Mouse (Mus musculus) forebrain, embryonic 15.5 days (tissue): ENCODE measurements at regions not wholly inside any gene's neighbourhood (a gene's known extent, or its start where the extent isn't known, plus 50 kb on each side); places are given as distances from the start of the nearest gene placed in this dataset.

Source experiments
- ATAC-seq: fragments of 200-750 bp; cut with Nextera tagmentation; replicated peaks from 2 replicates; pipeline ENCODE4 v1.8.0; 2017; ENCODE audit warnings: mild to moderate bottlenecking, moderate TSS enrichment, moderate library complexity
- H3K27ac ChIP-seq: fragments of 300-500 bp; sonication (generic); replicated peaks from 2 replicates; pipeline ENCODE4 v1.5.1; 2015; ENCODE audit warnings: mild to moderate bottlenecking, inconsistent platforms
- H3K27me3 ChIP-seq: fragments of 300-500 bp; sonication (generic); 2 replicates; pipeline ENCODE4 v1.6.1; 2015; ENCODE audit warnings: inconsistent platforms
- H3K36me3 ChIP-seq: fragments of 300-500 bp; sonication (generic); 2 replicates; pipeline ENCODE4 v1.6.1; 2015; ENCODE audit warnings: mild to moderate bottlenecking, inconsistent platforms
- H3K4me1 ChIP-seq: fragments of 300-500 bp; sonication (generic); 2 replicates; pipeline ENCODE4 v1.6.1; 2015; ENCODE audit warnings: inconsistent platforms
- H3K4me2 ChIP-seq: fragments of 300-500 bp; sonication (generic); replicated peaks from 2 replicates; pipeline ENCODE4 v1.6.1; 2015; ENCODE audit warnings: mild to moderate bottlenecking, inconsistent platforms
- H3K4me3 ChIP-seq: fragments of 300-500 bp; sonication (generic); 2 replicates; pipeline ENCODE4 v1.5.1; 2015; ENCODE audit warnings: mild to moderate bottlenecking, inconsistent platforms
- H3K9ac ChIP-seq: fragments of 300-500 bp; sonication (generic); replicated peaks from 2 replicates; pipeline ENCODE4 v1.6.1; 2015; ENCODE audit warnings: mild to moderate bottlenecking, inconsistent platforms
- H3K9me3 ChIP-seq: fragments of 300-500 bp; sonication (generic); 2 replicates; pipeline ENCODE4 v1.6.1; 2016; ENCODE audit warnings: inconsistent platforms
- WGBS: fragments of 180-500 bp; shearing (Covaris S2); methylation state at CpG from one replicate; pipeline ENCODE4 v1.1.7; 2015; ENCODE audit warnings: mixed read lengths; 5-methylcytosine and 5-hydroxymethylcytosine counted together

DNA sequence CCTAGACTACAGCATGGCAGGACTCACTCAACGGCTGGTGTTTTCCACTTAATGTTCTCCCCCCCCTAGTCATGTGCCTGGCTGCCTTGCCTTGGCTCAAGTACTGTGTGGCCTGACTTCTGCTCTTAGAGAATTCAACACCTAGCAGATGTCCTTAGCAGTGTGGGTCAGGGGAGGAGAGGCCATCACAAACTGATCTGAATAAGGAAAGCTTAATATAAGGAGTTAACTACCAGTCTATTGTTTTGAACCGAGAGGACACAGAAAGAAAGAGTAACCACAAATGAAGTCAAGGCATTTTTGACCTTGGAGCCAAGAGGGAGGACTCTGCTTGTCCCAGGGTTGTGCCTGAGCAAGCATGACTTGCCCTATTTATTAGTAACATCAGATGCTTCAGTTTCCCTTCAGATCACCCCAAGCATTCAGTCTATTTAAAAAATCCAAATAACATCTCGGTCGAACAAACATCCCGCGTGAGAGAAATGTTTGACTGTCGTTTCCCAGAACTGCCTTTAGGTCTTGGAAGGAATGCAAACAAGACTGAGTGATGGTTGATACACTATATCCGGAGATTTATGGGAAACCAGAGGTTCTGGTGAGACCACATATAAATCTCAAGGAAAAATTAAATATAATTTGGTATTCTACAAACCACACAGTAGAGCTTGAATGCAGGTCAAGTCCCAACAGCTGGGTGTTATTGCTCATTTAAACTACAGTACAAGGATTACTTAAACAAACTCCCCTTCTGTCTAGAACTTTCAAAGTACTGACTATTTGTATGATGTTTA, 58.0 kb upstream of the Map4k3 start:
- no peaks in the 10 kb centered on the region for H3K9me3 ChIP-seq
- no peak overlapping the region for H3K4me3 ChIP-seq
- H3K4me1 ChIP-seq: no peaks in the 10 kb centered on the region
- 76% methylated on average over 8 of the region's 8 CpGs for WGBS
- H3K4me2 ChIP-seq: no peak overlapping the region
- H3K27ac ChIP-seq: no peak overlapping the region
- no peak for ATAC-seq
- H3K27me3 ChIP-seq: no peaks in the 10 kb centered on the region
- no peaks in the 10 kb centered on the region for H3K36me3 ChIP-seq
- H3K9ac ChIP-seq: no peak overlapping the region

DNA sequence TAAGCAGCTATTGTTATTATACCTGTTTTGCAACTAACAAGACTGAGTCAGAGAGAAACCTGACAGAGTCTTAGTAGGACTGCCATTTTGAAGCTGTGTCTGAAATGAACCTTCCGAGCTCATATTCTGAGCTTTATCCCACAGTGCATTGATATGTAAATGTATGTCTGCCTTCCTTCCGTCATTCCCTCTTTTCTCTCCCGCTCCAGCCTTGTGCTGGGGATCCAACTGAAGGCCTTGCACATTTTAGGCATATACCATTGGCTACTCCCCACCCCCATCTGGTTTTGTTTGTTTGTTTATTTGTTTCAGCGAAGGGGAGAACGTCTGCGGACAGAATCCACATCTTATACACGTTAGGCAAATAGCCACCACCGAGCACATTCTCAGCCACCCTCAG, 57.2 kb upstream of the Map4k3 start:
- no peak for ATAC-seq
- WGBS: 58% methylated on average over 8 of the region's 8 CpGs

DNA sequence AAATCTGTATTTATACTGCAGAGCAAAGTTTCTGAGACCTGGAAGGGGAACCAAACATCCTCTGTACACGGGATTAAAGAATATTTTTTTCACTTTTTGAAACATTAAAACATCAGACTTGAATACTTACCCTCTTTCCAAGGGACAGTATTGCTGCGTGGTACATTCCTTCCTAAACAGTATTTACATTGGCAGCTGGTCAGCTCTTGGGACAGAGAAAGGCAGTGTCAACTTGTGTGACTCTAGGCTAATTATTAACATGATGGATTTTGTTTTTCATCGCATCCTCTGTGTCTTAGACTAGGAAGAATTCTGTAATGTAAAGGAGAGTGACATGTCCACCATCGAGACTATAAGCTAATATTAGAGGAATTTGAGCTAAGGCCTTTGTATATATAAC, 56.8 kb upstream of the Map4k3 start:
- H3K27me3 ChIP-seq: no peaks in the 10 kb centered on the region
- no peak for ATAC-seq
- WGBS: 76% methylated on average over 4 of the region's 4 CpGs

More for the DNA sequence above, 57.2 kb upstream of the Map4k3 start:
- Histone ChIP-seq H3K27ac (no peak overlapping the region), H3K9me3 (no peaks in the 10 kb centered on the region), H3K4me3 (no peak overlapping the region), H3K4me2 (no peak overlapping the region), H3K27me3 (no peaks in the 10 kb centered on the region), H3K4me1 (no peaks in the 10 kb centered on the region), H3K9ac (no peak overlapping the region), H3K36me3 (no peaks in the 10 kb centered on the region)

DNA sequence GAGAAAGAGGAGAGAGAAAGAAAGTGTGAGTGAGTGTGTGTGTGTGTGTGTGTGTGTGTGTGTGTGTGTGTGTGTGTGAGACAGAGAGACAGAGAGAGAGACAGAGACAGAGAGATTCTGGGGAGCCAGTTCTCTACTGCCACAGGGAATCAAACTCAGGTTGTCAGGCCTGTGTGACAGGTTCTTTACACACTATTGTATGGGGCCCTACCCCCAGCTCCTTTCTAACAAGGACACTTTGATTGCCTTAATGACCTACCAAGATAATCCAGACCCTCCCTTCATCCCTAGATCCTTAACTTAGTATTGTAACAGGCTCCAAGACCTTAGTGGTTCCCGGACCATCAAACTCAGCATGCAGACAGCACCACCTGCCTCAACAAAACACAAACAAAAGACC, 53.9 kb upstream of the Map4k3 start:
- Histone ChIP-seq H3K27me3 (no peaks in the 10 kb centered on the region), H3K36me3 (no peaks in the 10 kb centered on the region), H3K4me1 (no peaks in the 10 kb centered on the region), H3K4me2 (no peak overlapping the region), H3K9ac (no peak overlapping the region), H3K9me3 (no peaks in the 10 kb centered on the region), H3K4me3 (no peak overlapping the region), H3K27ac (no peak overlapping the region)
- ATAC-seq: no peak
- WGBS: 11% methylated on average over 1 of the region's 1 CpGs

More for the DNA sequence above, 56.8 kb upstream of the Map4k3 start:
- H3K9me3 ChIP-seq: no peaks in the 10 kb centered on the region
- no peaks in the 10 kb centered on the region for H3K36me3 ChIP-seq
- no peak overlapping the region for H3K4me3 ChIP-seq
- H3K9ac ChIP-seq: no peak overlapping the region
- no peaks in the 10 kb centered on the region for H3K4me1 ChIP-seq
- H3K4me2 ChIP-seq: no peak overlapping the region
- no peak overlapping the region for H3K27ac ChIP-seq

DNA sequence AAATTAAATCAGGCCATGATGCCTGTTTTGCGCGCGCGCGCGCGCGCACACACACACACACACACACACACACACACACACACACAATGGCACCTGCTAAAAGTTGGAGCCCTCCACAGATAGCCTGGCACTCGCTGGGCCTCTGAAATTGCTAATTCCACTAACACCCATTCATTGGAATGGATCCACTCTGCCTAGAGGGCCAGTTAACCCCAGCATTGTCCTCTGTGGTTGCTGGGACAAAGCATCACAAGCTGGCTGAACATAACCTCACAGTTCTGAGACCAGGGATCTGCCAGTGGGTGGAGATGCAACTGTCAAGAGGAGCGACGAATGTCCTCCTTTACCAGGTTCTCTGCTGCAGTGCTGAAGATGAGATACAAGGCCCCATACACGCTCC, 53.3 kb upstream of the Map4k3 start:
- WGBS: 91% methylated on average over 12 of the region's 12 CpGs
- no peak overlapping the region for H3K27ac ChIP-seq
- no peak for ATAC-seq

DNA sequence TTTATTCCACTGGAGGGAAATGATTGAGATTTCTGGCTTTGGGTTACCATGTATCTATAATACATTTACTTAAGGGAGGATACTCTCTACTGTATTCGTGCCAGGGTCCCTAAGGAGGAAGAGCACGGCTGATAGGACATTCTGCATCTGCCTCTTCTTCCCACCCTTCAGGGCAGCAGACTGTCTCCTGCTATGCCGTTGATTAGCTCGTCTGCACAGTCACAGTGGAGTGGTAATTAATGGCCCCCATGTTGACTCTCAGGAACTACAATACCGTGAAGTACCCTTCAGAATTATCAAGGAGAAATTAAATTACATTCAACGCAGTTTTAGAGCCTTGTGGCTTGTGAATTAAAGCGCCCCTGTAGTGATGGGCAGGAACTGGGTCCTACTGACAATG, 52.0 kb upstream of the Map4k3 start:
- H3K27ac ChIP-seq: peak overlapping the region; percentile 5; the same call in 1 of the 2 replicates
- no peaks in the 10 kb centered on the region for H3K36me3 ChIP-seq
- ATAC-seq: no peak
- no peaks in the 10 kb centered on the region for H3K27me3 ChIP-seq
- no peak overlapping the region for H3K4me3 ChIP-seq
- no peaks in the 10 kb centered on the region for H3K9me3 ChIP-seq
- H3K9ac ChIP-seq: no peak overlapping the region
- WGBS: 55% methylated on average over 7 of the region's 7 CpGs
- no peak overlapping the region for H3K4me2 ChIP-seq
- no peaks in the 10 kb centered on the region for H3K4me1 ChIP-seq

More for the DNA sequence above, 53.3 kb upstream of the Map4k3 start:
- H3K4me3 ChIP-seq: no peak overlapping the region
- H3K27me3 ChIP-seq: no peaks in the 10 kb centered on the region
- no peak overlapping the region for H3K4me2 ChIP-seq
- no peaks in the 10 kb centered on the region for H3K4me1 ChIP-seq
- H3K9me3 ChIP-seq: no peaks in the 10 kb centered on the region
- H3K9ac ChIP-seq: no peak overlapping the region
- no peaks in the 10 kb centered on the region for H3K36me3 ChIP-seq

DNA sequence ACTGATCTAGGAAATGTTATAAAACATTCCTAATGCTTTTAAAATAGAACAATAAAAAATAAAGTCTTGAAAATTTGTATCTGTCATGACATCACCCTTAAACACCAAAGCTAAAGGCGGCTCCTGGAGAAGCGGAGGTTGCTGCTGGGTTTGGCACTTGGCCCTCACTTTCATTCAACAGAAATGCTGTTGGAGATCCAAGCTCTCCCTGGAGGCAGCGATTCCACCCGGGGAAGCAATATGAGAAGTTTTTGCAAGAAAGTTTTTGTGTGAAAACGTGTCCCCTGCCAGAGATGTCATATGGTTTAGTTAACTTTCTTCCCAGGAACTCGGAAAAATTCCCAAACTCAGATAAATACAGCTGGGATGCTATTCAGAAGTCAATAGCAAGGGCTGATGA, 51.5 kb upstream of the Map4k3 start:
- Histone ChIP-seq H3K27me3 (no peaks in the 10 kb centered on the region), H3K4me2 (no peak overlapping the region), H3K27ac (no peak overlapping the region), H3K36me3 (no peaks in the 10 kb centered on the region), H3K9ac (no peak overlapping the region), H3K9me3 (no peaks in the 10 kb centered on the region), H3K4me3 (no peak overlapping the region), H3K4me1 (no peaks in the 10 kb centered on the region)
- WGBS: 63% methylated on average over 6 of the region's 6 CpGs
- ATAC-seq: no peak
